Mouse (Mus musculus) spleen, adult 10 weeks (tissue): ENCODE results near the gene Ptcd1. TPM values are rescaled to one million over a fixed set of nuclear protein-coding genes. Genes with fewer than 3 reads are reported as not detected.

Experiments
- polyA plus RNA-seq: library from polyadenylated mRNA; stranded (reverse); fragments of 350-450 nt; fragmentation: Illumina TruSeq; extraction: RNeasy Lipid Tissue Mini Kit (QIAGEN cat#74804); gene quantifications from one replicate; pipeline ENCODE4 v1.2.3, GENCODE M21; 2015; ENCODE audit warnings: low replicate concordance; ENCODE audit not compliant: insufficient read depth

Ptcd1 gene
- polyA plus RNA-seq = 7.1 TPM

DNA sequence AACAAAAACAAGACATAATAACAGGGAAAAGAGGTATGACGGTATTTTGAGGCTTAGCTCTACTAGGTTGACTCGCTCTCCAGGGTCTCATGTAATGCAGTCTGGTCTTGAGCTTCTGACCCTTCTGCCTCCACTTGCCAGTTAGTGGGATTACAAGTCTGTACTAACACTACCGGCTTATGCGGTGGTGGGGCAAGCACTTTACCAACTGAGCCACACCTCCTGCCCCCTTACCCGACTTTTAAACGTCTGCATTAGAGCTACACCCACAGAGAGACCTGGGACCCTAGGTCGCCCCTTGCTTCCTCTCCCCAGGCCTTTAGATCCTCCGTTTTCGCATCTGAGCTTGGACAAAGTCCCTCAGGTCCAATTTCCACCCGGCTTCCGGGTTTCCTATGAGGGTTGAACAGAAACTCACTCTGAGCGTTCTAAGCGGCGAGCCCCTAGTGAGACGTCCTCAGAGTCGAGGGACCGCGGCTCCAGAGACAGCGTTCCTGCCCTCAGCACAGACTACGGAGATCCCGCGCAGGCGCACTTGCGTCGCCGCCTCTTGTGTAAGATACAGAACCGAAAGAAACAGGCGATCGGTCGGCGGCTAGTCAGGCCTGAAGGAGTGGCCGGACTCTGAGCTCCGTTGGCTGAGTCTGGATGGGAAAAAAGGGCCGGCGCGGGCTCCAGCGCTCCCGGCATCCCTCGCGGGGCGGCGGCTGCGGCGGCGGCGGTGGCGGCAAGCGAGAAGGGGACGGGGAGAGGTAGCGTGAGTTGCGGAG is at the start of gene Ptcd1, which contains the start of gene Cpsf4:
TSS of gene Ptcd1 (minus strand) at position 573 of the 770 bp plus-strand sequence.
TSS of gene Cpsf4 (plus strand) at position 678 of the 770 bp plus-strand sequence.

DNA sequence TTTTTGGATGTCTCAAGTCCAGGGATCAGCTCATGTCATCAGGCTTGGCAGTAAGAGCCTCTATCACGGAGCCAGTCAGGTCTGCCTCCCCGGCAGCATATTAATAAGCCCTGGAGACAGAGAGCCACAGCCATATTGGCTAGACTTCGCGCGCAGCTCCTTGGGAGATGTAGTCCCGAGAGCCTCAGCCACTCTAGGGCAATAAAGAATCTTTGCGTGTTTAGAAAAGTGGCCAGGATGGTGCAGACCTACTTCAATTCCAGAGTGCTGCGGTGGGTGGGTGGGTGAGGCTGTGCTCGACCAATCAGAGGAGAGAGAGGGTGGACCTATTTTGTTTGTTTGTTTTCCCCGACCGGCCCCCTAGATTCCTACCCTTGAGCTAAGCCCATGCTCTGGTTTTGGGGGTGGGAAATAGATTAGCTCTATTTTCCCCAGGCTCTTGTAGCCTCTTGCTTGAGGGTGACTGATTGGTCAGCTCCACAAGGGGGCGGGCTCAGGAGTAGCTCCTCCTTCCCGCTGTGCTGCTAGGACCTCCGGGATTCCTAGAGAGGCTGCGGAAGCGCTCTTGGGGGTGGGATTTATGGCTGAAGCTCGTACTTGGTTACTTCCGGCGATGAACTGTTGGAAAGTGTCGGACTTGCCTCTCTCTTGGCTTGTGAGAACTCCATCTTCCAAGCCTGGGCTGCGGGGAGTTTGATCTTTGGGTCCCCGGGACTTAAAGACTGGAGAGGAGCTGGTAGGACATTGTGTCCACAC is 37.2 kb upstream of the Ptcd1 start, which contains the start of gene Zkscan5:
TSS of gene Zkscan5 (plus strand) at position 627 of the 756 bp plus-strand sequence.

DNA sequence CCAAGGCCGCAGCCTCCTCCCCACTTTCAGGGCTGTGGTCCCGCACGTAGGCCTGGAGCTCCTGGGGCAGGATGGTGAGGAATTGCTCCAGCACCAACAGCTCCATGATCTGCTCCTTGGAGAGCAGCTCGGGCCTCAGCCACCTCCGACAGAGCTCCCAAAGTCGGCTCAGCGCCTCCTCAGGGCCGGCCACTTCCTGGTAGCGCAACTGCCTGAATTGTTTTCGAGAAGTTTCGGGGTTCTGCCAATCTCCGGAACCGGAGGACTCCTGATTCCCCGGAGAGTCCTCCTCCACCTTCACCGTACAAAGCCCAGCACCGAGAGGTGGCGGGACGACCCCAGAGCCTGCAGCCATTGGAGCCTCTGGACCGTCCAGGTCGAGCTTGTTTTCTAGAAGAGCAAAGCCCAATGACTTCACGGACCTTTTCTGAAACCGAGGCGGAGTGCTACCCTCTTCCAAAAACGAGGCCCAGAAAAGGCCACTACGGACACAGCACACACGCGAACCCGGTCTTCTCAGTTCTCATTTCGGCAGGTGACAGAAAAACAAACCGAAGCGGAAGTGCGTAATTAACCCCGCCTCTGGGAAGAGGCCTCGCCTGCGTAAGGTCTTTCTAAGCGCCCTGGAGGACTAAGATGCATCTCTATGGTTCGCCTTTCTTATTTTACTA is 34.5 kb upstream of the Ptcd1 start, which contains the start of gene Zkscan14:
TSS of gene Zkscan14 (minus strand) at position 548 of the 671 bp plus-strand sequence.

DNA sequence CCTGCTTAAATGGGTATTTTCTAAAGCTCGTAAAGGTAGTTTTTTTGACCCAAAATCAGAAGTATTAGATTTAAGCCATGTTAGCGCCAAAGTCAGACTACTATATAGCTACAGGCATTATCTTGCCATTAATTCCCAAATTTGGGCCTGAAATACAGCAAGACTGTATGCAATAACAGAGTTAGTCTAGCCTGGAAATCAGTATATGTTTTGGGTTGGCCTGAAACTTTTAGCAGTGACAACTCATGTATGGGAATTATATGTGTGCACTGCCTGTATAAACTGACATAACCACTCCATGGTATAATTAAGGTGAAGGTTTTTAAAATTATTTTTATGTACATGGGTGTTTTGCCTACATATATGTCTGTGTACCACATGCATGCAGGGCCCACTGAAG is 25.1 kb upstream of the Ptcd1 start, which contains the start of gene Atp5j2:
TSS of gene Atp5j2 (minus strand) at position 101 of the 400 bp plus-strand sequence.

DNA sequence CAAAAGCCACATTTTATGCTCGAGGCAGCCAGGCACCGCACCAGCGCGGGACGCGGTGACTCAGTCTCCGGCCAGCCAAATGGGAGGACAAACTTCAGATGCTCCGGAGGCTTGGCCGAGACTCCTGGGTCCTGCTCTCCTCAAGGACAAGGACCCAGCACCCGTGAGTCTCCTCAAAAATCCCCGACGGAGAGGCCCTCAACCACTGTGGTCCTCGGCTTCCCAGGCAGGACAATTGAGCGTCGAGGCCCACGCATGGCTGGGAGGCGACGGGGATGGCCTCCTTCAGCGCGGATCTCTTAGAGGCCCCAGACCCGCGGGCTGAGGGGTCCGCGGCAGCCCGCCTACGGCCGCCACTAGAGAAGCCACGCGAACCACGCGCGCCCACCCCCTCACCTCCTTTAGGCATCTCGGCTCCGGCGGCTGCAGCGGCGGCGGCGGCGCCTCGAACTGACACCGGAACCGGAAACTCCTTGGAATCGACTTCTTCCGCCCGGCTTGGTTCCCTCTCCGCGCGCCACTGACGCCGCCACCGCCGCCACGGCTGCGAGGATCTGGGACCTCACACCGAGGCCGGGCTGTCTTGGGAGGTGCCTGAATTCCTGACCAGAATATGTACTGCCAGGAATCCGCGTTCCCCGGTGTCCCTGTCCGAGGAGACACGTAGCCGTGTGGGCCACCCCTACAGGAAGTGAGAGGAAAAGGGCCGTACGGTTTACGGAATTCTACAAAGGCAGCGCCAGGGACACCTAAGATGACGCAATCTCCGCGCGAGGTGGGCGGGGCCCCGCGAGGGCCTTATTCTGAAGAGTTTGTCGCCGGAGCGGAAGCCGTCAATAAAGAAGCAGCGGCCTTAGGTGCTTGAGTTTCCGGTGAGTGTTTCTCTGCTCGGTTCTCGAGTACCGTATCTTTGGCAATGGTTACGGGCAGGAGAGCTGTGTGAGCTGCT is 27.1 kb downstream of the Ptcd1 start, which contains the start of the genes Pdap1 and Bud31:
TSS of gene Pdap1 (minus strand) at position 668 of the 949 bp plus-strand sequence.
TSS of gene Bud31 (plus strand) at position 792 of the 949 bp plus-strand sequence.

DNA sequence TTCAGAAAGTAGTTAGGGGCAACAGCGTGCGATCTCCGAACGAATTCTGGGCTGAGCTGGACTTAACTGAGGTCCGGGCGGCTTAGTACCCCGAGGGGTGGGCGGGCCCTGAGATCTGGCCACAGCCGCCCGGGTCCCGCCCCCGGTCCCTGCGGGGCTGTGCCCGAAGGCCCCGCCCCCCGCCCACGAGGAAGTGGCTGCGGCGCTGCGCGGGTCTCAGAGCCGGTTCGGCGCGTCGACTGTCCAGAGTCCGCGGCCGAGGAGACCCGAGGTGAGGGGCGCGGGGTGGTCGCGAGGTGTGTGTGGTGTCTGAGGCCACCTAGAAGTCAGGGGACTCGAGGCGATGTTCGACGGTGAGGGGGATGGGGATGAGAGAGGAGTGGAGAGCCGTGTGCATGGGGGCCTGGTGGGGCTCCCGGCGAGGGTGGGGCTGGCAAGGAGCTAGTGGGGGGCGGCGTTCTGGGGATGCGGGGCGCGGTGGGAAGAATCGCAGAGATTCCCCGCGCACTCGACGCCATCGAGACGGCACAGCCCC is 52.8 kb downstream of the Ptcd1 start, which contains the start of gene Arpc1b:
TSS of gene Arpc1b (plus strand) at position 145 of the 535 bp plus-strand sequence.

Other genes with a start within 250 kb of the Ptcd1 start
- 19.4 TPM for gene Smurf1, start 201.3 kb downstream of the Ptcd1 start, polyA plus RNA-seq
- not detected for gene Gm4871, start 134.4 kb downstream of the Ptcd1 start, polyA plus RNA-seq
- not detected for gene 1700018F24Rik, start 124.1 kb downstream of the Ptcd1 start, polyA plus RNA-seq
- gene Arpc1a, start 83.3 kb downstream of the Ptcd1 start, polyA plus RNA-seq = 62.9 TPM
- not detected for gene Kpna7, start 83.1 kb downstream of the Ptcd1 start, polyA plus RNA-seq
- gene Arpc1b, start 52.9 kb downstream of the Ptcd1 start, polyA plus RNA-seq = 163 TPM
- gene Pdap1, start 26.9 kb downstream of the Ptcd1 start, polyA plus RNA-seq = 85.8 TPM
- 163 TPM for gene Bud31, start 26.7 kb downstream of the Ptcd1 start, polyA plus RNA-seq
- 25.1 TPM for gene Cpsf4, start 105 bp upstream of the Ptcd1 start, polyA plus RNA-seq
- gene Atp5j2, start 25.0 kb upstream of the Ptcd1 start, polyA plus RNA-seq = 143 TPM
- 12.6 TPM for gene Zkscan14, start 34.8 kb upstream of the Ptcd1 start, polyA plus RNA-seq
- 5.8 TPM for gene Zkscan5, start 37.5 kb upstream of the Ptcd1 start, polyA plus RNA-seq
- 43.5 TPM for gene Zfp655, start 64.6 kb upstream of the Ptcd1 start, polyA plus RNA-seq
- 4.8 TPM for gene Zscan25, start 113.4 kb upstream of the Ptcd1 start, polyA plus RNA-seq
- gene Cyp3a57, start 178.2 kb upstream of the Ptcd1 start, polyA plus RNA-seq = not detected